Mouse (Mus musculus) embryonic facial prominence, embryonic 13.5 days (tissue): Measurements from ENCODE around the gene Ssna1. TPM values are rescaled to one million over a fixed set of nuclear protein-coding genes. Genes with fewer than 3 reads are reported as not detected.
"Not testable (repeated sequence)": the region's sequence is repeated elsewhere in the genome, so short reads cannot be mapped to it uniquely, and the experiment has no call there.

ENCODE experiments used
- ATAC-seq: fragments of 200-750 bp; cut with Nextera tagmentation; 2 replicates; pipeline ENCODE4 v1.8.0; 2017; ENCODE audit warnings: low read depth; ENCODE audit not compliant: insufficient number of reproducible peaks, insufficient read depth, low FRiP score, low TSS enrichment
- H3K27ac ChIP-seq: fragments of 300-500 bp; sonication (generic); 2 replicates; pipeline ENCODE4 v1.5.1; 2015; ENCODE audit warnings: moderate library complexity, mild to moderate bottlenecking, inconsistent platforms
- H3K27me3 ChIP-seq: fragments of 300-500 bp; sonication (generic); 2 replicates; pipeline ENCODE4 v1.6.1; 2015; ENCODE audit warnings: mild to moderate bottlenecking, inconsistent platforms
- H3K36me3 ChIP-seq: fragments of 300-500 bp; sonication (generic); 2 replicates; pipeline ENCODE4 v1.6.1; 2015; ENCODE audit warnings: mild to moderate bottlenecking, inconsistent platforms
- H3K4me1 ChIP-seq: fragments of 300-500 bp; sonication (generic); 2 replicates; pipeline ENCODE4 v1.6.1; 2015; ENCODE audit warnings: inconsistent platforms
- H3K4me2 ChIP-seq: fragments of 300-500 bp; sonication (generic); 2 replicates; pipeline ENCODE4 v1.6.1; 2015; ENCODE audit warnings: moderate library complexity, mild to moderate bottlenecking, inconsistent platforms
- H3K4me3 ChIP-seq: fragments of 300-500 bp; sonication (generic); 2 replicates; pipeline ENCODE4 v1.5.1; 2015; ENCODE audit warnings: mild to moderate bottlenecking, inconsistent platforms
- H3K9ac ChIP-seq: fragments of 300-500 bp; sonication (generic); 2 replicates; pipeline ENCODE4 v1.6.1; 2015; ENCODE audit warnings: mild to moderate bottlenecking, inconsistent platforms
- H3K9me3 ChIP-seq: fragments of 300-500 bp; sonication (generic); 2 replicates; pipeline ENCODE4 v1.6.1; 2016; ENCODE audit warnings: inconsistent platforms
- WGBS: fragments of 180-500 bp; shearing (Covaris S2); methylation state at CpG from one replicate; pipeline ENCODE4 v1.1.7; 2015; ENCODE audit warnings: mixed read lengths; 5-methylcytosine and 5-hydroxymethylcytosine counted together
- polyA plus RNA-seq: library from polyadenylated mRNA; unstranded; fragments of >200 nt; fragmentation: Nextera tagmentation; extraction: Ambion mirVana; gene quantifications from 2 replicates; pipeline ENCODE4 v1.2.1, GENCODE M21; 2015

Gene Ssna1
- polyA plus RNA-seq, 1 experiment from 2014 or later = 246 TPM

DNA sequence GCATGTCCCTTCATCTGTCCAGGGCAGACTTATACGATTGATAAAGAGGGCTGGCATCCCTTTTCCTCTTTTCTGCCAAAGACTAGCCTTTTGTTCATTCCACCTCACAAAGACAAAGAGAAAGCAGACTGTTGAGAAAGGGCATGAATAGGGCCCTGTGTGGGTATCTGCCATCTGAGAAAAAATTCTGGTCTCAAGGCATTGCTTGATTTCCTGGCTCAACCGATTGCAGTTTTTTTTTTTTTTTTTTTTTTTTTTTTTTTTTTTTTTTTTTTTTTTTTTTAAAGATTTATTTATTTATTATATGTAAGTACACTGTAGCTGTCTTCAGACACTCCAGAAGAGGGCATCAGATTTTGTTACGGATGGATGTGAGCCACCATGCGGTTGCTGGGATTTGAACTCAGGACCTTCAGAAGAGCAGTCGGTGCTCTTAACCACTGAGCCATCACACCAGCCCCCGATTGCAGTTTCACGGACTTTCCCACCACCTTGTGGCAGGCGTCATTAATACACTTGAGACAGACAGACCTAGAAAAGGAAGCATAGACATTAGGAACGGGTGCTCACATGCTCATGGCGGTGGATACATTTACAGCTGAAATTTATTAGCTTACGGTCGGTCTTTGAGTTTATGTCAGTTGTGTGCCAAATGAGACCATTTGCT is 15.7 kb downstream of the Ssna1 start:
- peak overlapping the region; percentile 99 for H3K4me3 ChIP-seq
- 58% methylated on average over 12 of the region's 12 CpGs for WGBS
- H3K36me3 ChIP-seq = peaks cover 14% of the 10 kb centered on the region
- H3K9ac ChIP-seq = peak overlapping the region; percentile 88
- H3K4me2 ChIP-seq = peak overlapping the region; percentile 97
- not testable (repeated sequence) for H3K9me3 ChIP-seq, ATAC-seq, H3K27ac ChIP-seq, H3K27me3 ChIP-seq
- peaks cover 17% of the 10 kb centered on the region for H3K4me1 ChIP-seq

GRCm38 (mm10) chr2:25255284-25255779 is 16.9 kb downstream of the Ssna1 start, which contains the start of gene Tmem203:
Gene Tmem203 (plus strand): TSS chr2:25255439.
- WGBS = under 1% methylated on average over 39 of the region's 39 CpGs

GRCm38 (mm10) chr2:25252331-25252730 is 19.9 kb downstream of the Ssna1 start:
- H3K27me3 ChIP-seq = no peaks in the 10 kb centered on the region
- no peaks in the 10 kb centered on the region for H3K9me3 ChIP-seq
- peaks cover 17% of the 10 kb centered on the region for H3K4me1 ChIP-seq
- ATAC-seq = no peak
- no peak overlapping the region for H3K4me3 ChIP-seq
- no peak overlapping the region for H3K4me2 ChIP-seq
- H3K36me3 ChIP-seq = peaks cover 56% of the 10 kb centered on the region
- H3K27ac ChIP-seq = no peak overlapping the region
- 79% methylated on average over 1 of the region's 1 CpGs for whole genome bisulfite sequencing
- H3K9ac ChIP-seq = no peak overlapping the region

More at GRCm38 (mm10) chr2:25255284-25255779, 16.9 kb downstream of the Ssna1 start, which contains the start of gene Tmem203:
- Histone ChIP-seq H3K27ac (peak within 1 kb of the TSS; percentile 78), H3K4me2 (peak within 1 kb of the TSS; percentile 97), H3K27me3 (no peaks in the 10 kb centered on the region), H3K9me3 (no peaks in the 10 kb centered on the region), H3K4me3 (peak within 1 kb of the TSS; percentile 99), H3K9ac (peak within 1 kb of the TSS; percentile 88), H3K36me3 (peaks cover 26% of the 10 kb centered on the region), H3K4me1 (peaks cover 17% of the 10 kb centered on the region)
- peak; percentile 76 for ATAC-seq

DNA sequence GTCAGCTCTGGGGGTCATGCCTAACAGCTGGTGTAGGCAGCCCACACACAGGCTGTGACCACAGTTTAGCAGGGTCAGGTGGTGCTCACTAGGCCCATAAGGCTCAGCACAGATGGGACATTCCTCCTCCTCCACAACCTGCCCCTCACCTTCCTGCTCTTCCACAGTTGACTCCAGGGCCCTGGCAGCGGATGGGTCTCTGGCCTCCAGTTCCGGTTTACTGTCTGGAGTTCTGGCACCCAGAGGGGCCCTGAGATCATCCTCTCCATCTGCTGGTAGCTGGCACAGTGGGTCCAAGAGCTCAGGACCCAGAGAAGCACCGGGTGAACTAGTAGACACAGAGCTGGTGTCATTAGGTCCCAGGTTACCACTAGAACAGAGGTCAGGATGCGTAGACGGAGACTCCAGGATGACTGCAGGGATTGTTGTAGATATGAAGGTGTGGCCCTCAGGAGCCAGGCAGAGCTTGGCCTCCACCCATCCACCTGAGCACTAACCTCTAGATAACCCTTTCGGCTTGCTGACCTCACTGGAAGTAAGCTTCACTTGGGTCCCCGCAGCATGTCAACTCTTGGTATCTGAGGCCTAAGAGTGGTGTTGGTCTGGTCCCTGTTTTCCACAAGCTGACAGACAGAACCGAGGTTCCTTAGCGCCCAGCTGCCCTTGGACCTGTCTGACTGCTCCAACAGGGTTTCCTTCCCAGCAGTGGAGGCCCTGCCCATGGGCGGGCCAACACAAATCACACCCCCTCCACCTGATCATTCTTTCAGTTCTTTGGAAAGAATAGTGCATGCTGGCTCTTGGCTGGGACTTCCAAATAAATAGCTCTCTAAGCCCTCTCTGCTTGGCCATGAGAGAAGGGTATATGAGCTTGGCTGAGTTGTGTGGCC is 25.8 kb downstream of the Ssna1 start, which contains the start of gene AL732309.1:
TSS of gene AL732309.1 (minus strand) at position 681 of the 890 bp plus-strand sequence.
- no peak for ATAC-seq
- peaks cover 57% of the 10 kb centered on the region for H3K36me3 ChIP-seq
- 86% methylated on average over 10 of the region's 10 CpGs for WGBS

DNA sequence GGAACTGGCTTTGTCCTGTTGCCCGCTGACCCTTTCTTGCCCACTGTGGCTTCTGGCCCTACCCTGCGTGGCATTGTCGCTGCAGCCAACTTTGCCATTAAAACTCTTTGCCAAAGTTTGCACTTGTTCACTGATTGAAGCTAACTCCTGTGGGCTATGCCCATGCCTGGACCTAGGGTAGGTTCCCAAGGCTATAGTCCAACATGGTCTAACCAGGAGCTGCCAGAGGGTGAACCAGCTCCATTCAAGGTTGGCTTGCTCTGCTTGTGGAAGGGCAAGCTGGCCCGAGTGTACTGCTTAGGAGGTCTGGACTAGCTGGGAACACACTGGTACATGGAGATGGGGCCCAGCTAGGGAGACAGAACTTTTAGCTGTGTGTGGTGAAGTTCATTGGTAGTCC is 28.1 kb downstream of the Ssna1 start:
- Histone ChIP-seq H3K9ac (no peak overlapping the region), H3K4me2 (no peak overlapping the region), H3K4me1 (peaks cover 28% of the 10 kb centered on the region), H3K27ac (no peak overlapping the region), H3K27me3 (peaks cover 34% of the 10 kb centered on the region), H3K4me3 (no peak overlapping the region), H3K9me3 (no peaks in the 10 kb centered on the region), H3K36me3 (peaks cover 35% of the 10 kb centered on the region)
- 87% methylated on average over 4 of the region's 4 CpGs for WGBS
- ATAC-seq = no peak

More for the DNA sequence above, 25.8 kb downstream of the Ssna1 start, which contains the start of gene AL732309.1:
- H3K4me1 ChIP-seq = peaks cover 12% of the 10 kb centered on the region
- no peak within 1 kb of the TSS for H3K4me3 ChIP-seq
- H3K27me3 ChIP-seq = peaks cover 28% of the 10 kb centered on the region
- H3K4me2 ChIP-seq = no peak within 1 kb of the TSS
- H3K27ac ChIP-seq = no peak within 1 kb of the TSS
- no peaks in the 10 kb centered on the region for H3K9me3 ChIP-seq
- no peak within 1 kb of the TSS for H3K9ac ChIP-seq

DNA sequence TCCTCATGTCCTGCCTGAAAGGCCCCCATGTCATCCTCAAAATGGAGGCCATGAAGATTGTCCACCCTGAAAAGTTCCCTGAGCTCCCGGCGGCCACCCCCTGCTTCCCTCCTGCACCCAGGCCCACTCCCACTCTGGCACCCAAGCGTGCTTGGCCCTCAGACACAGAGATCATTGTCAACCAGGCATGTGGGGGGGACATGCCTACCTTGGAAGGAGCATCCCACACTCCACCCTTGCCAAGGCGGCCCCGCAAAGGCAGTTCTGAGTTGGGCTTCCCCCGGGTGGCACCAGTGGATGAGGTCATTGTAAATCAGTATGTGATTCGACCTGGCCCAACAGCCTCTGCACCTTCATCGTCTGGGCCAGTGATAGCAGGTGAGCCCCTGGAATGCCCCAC is 28.9 kb downstream of the Ssna1 start:
- Histone ChIP-seq H3K9me3 (no peaks in the 10 kb centered on the region), H3K9ac (no peak overlapping the region), H3K4me2 (peak overlapping the region; percentile 93), H3K36me3 (peaks cover 26% of the 10 kb centered on the region), H3K27me3 (peaks cover 34% of the 10 kb centered on the region), H3K4me1 (peaks cover 28% of the 10 kb centered on the region), H3K4me3 (no peak overlapping the region), H3K27ac (no peak overlapping the region)
- 80% methylated on average over 8 of the region's 8 CpGs for WGBS
- ATAC-seq = no peak

DNA sequence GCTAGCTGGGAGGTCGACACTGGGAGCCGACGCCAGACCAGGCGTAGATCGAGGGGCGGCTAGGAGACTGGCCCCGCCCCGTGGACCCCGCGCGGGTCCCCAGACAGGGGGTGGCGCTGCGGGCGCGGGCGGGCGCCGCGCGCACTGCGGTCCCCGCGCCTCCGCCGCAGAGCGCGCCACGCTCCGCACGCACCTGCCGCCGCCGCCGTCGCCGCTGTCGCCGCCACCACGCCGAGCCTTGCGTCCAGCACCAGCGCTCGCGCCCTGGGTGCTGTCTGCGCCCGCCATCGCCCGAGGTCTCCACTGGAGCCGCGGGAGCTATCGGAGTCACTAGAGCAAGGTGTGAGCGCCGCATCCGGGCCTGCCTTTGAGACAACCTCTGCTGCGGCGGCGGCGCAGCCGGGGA is 30.1 kb downstream of the Ssna1 start, which contains the start of the genes Rnf208 and Cysrt1:
TSS of gene Rnf208 (plus strand) at position 155 of the 406 bp plus-strand sequence.
TSS of gene Cysrt1 (minus strand) at position 352 of the 406 bp plus-strand sequence.
- Histone ChIP-seq H3K36me3 (peaks cover 14% of the 10 kb centered on the region), H3K9ac (peak within 1 kb of the TSS; percentile 71), H3K27me3 (peaks cover 38% of the 10 kb centered on the region), H3K27ac (0 out of 2 replicates have a peak within 1 kb of the TSS, but pooled peaks have one; percentile 71), H3K4me1 (peaks cover 28% of the 10 kb centered on the region), H3K9me3 (no peaks in the 10 kb centered on the region), H3K4me3 (peak within 1 kb of the TSS; percentile 57), H3K4me2 (peak within 1 kb of the TSS; percentile 93)
- WGBS = under 1% methylated on average over 59 of the region's 59 CpGs
- no peak for ATAC-seq

GRCm38 (mm10) chr2:25241438-25241775 is 30.8 kb downstream of the Ssna1 start:
- H3K36me3 ChIP-seq = peaks cover 10% of the 10 kb centered on the region
- no peak for ATAC-seq
- peak overlapping the region; percentile 57 for H3K4me3 ChIP-seq
- H3K4me1 ChIP-seq = peaks cover 28% of the 10 kb centered on the region
- peaks cover 39% of the 10 kb centered on the region for H3K27me3 ChIP-seq
- peak overlapping the region; percentile 93 for H3K4me2 ChIP-seq
- WGBS = 11% methylated on average over 6 of the region's 6 CpGs
- H3K9me3 ChIP-seq = no peaks in the 10 kb centered on the region
- H3K27ac ChIP-seq = 0 out of 2 replicates have a peak overlapping the region, but pooled peaks have one; percentile 71
- H3K9ac ChIP-seq = peak overlapping the region; percentile 71; the same call in 1 of the 2 replicates

GRCm38 (mm10) chr2:25240723-25241437 is 31.4 kb downstream of the Ssna1 start:
- Histone ChIP-seq H3K4me2 (peak overlapping the region; percentile 93), H3K9me3 (no peaks in the 10 kb centered on the region), H3K27ac (peak overlapping the region; percentile 71; the same call in 1 of the 2 replicates), H3K4me1 (peaks cover 28% of the 10 kb centered on the region), H3K4me3 (peak overlapping the region; percentile 57), H3K27me3 (peaks cover 44% of the 10 kb centered on the region), H3K36me3 (peaks cover 5% of the 10 kb centered on the region; the same call in 1 of the 2 replicates), H3K9ac (peak overlapping the region; percentile 71)
- peak; percentile 75 for ATAC-seq
- WGBS = 1% methylated on average over 29 of the region's 29 CpGs

DNA sequence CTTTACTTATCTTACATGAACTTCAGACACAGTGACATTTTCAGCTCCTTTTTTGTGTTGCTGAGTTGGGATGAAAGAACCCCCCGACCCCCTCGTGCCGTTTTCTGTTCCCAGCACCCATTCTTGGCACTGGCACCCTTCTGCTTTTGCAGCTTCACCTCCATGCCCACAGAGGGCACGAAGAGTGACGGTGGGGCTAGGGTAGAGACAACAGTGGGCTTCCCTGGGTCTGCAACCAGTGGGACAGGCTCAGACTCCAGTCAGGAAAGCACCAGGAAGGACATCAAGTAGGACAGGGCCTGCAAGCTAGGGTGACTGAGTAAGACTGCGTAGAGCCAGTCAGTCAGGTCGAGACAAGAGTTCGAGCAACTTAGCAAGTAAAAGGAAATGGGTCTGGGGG is 31.9 kb downstream of the Ssna1 start:
- WGBS = 50% methylated on average over 8 of the region's 8 CpGs
- H3K27me3 ChIP-seq = peaks cover 45% of the 10 kb centered on the region
- H3K4me1 ChIP-seq = peaks cover 28% of the 10 kb centered on the region
- H3K36me3 ChIP-seq = no peaks in the 10 kb centered on the region
- peak overlapping the region; percentile 57 for H3K4me3 ChIP-seq
- peak overlapping the region; percentile 93 for H3K4me2 ChIP-seq
- no peak for ATAC-seq
- no peaks in the 10 kb centered on the region for H3K9me3 ChIP-seq
- H3K27ac ChIP-seq = peak overlapping the region; percentile 71; the same call in 1 of the 2 replicates
- peak overlapping the region; percentile 71 for H3K9ac ChIP-seq
